Mouse (Mus musculus): ENCODE measurements at regions not wholly inside any gene's neighbourhood (a gene's known extent, or its start where the extent isn't known, plus 50 kb on each side); places are given as distances from the start of the nearest gene placed in this dataset.

DNA sequence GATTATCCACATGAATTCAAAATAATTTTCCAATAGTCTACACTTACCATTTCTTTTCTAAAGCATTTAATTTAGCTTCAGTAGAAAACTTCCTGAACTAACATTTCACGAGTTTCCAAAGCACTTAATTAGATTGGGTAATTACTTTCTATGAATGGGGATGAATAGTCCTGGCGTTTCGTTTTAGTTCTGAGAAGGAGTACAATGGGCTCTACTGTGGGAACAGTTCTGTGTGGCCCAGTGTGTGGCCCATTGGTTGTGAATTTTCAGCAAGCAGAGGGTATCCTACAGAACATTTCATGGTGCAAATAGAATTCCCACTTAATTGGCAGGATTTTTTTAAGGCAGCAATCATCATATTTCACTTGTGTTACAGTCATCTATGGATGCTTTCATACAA is 95.5 kb downstream of the 1700017N19Rik start:
- WGBS = 94% methylated on average over 3 of the region's 3 CpGs
- TF ChIP-seq CTCF (IDR thresholded peaks at IDR 0.05; ENCODE audit: borderline replicate concordance, control insufficient read depth, extremely low read depth, insufficient read depth, low read length, poor library complexity) (no peak), POLR2A (IDR thresholded peaks at IDR 0.05; ENCODE audit: control insufficient read depth, extremely low read depth, insufficient read depth, low read length, poor library complexity) (no peak)
- DNase-seq = no peak

DNA sequence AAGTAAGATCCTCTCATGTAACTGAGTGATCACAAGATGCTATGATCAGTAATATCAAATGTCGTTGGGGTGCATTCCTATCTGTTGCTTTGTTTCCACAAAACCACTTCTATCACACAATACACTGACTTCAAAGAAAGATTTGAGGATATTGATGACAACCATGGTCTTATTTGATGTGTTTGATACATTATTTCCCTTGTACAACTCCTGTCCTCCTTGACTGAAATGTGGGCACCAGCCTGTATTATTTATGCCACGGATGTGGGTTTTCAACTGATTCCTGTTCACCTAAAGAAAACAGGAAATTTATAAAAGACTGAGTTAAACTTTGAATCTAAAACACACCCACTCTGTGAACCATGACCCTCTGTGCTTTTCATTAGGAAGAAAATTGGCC is 105.7 kb downstream of the 1700017N19Rik start:
- Histone ChIP-seq H3K27me3 (ENCODE audit: control insufficient read depth, insufficient read depth, low read length) (no peaks in the 10 kb centered on the region), H3K36me3 (ENCODE audit: control insufficient read depth, insufficient read depth, low read length) (no peaks in the 10 kb centered on the region), H3K4me1 (replicated peaks; ENCODE audit: control insufficient read depth, insufficient read depth, low read length) (no peaks in the 10 kb centered on the region), H3K4me3 (ENCODE audit: control insufficient read depth, insufficient read depth, low read length) (no peak overlapping the region), H3K27ac (ENCODE audit: control insufficient read depth, insufficient read depth, low read length) (no peak overlapping the region)
- TF ChIP-seq CTCF (IDR thresholded peaks at IDR 0.05; ENCODE audit: borderline replicate concordance, control insufficient read depth, extremely low read depth, insufficient read depth, low read length, poor library complexity) (no peak), POLR2A (IDR thresholded peaks at IDR 0.05; ENCODE audit: control insufficient read depth, extremely low read depth, insufficient read depth, low read length, poor library complexity) (no peak)
- DNase-seq = no peak
- WGBS = 7% methylated on average over 2 of the region's 2 CpGs

More for the DNA sequence above, 95.5 kb downstream of the 1700017N19Rik start:
- H3K36me3 ChIP-seq (ENCODE audit: control insufficient read depth, insufficient read depth, low read length) = no peaks in the 10 kb centered on the region
- no peaks in the 10 kb centered on the region for H3K4me1 ChIP-seq (replicated peaks; ENCODE audit: control insufficient read depth, insufficient read depth, low read length)
- H3K27ac ChIP-seq (ENCODE audit: control insufficient read depth, insufficient read depth, low read length) = no peak overlapping the region
- H3K27me3 ChIP-seq (ENCODE audit: control insufficient read depth, insufficient read depth, low read length) = no peaks in the 10 kb centered on the region
- H3K4me3 ChIP-seq (ENCODE audit: control insufficient read depth, insufficient read depth, low read length) = no peak overlapping the region

DNA sequence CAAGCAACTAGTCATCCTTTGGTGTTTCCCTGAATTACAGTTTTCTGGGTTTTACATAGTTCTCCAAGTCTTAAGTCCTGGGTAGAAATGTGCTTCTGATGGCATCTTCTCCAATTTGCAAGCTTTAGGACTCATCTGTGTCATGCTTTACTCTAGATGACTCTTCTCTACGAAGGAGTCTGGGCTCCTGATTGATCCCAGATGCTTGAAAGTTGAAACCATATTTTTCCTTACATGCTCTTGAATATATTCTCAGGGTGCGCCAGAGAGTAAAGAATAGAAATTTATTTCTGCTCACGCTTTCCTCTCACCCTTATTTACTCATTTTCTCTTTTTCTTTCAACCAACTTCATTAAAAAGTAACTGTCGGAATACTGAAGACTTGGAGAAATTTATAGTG is 108.9 kb downstream of the 1700017N19Rik start:
- no peak overlapping the region for H3K27ac ChIP-seq (ENCODE audit: control insufficient read depth, insufficient read depth, low read length)
- H3K4me3 ChIP-seq (ENCODE audit: control insufficient read depth, insufficient read depth, low read length) = no peak overlapping the region
- H3K27me3 ChIP-seq (ENCODE audit: control insufficient read depth, insufficient read depth, low read length) = no peaks in the 10 kb centered on the region
- WGBS = 98% methylated on average over 4 of the region's 4 CpGs
- peaks cover 2% of the 10 kb centered on the region; the same call in 1 of the 2 replicates for H3K4me1 ChIP-seq (replicated peaks; ENCODE audit: control insufficient read depth, insufficient read depth, low read length)
- DNase-seq = no peak
- no peaks in the 10 kb centered on the region for H3K36me3 ChIP-seq (ENCODE audit: control insufficient read depth, insufficient read depth, low read length)
- TF ChIP-seq POLR2A (IDR thresholded peaks at IDR 0.05; ENCODE audit: control insufficient read depth, extremely low read depth, insufficient read depth, low read length, poor library complexity) (no peak), CTCF (IDR thresholded peaks at IDR 0.05; ENCODE audit: borderline replicate concordance, control insufficient read depth, extremely low read depth, insufficient read depth, low read length, poor library complexity) (no peak)

DNA sequence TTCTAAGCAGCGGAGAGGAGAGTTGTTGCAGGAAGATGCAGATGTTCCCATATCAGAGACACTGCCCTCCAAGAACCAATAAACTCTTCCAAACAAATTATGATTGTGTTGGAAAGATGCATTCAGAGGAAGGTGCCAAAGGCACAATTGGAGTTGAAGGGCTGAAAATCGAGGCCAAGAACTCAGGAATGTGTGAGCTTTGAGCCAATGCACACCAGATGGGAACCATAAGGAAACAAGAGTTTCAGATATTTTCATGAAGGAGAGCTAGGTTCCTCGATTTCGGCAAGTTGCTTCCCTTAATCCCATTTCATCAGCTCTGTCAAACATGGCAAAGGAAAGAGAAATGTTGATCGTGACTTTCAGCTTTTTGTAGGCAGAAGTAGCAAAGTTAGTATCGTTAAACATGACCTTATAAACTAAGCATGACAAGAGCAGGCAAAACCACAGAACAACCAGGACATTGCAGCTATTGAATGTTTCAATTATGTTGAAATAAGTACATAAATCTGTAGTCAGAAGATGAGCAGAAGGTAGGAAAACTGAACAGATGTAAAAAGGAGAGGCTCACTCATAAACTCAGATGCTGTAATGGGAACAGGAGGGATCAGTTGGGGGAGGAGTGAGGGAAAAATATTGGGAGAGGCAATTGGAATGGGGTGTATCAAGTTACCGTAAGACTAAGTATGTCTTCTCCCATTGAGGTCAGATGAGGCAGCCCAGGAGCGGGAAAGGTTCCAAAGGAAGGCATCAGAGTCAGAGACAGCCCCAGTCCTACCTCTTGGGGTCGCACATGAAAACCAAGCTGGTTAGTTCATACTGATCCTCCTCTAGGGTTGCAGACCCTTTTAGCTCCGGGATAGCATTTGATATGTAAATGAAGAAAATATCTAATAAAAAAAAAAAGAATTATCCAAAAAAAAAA is 110.3 kb downstream of the 1700017N19Rik start:
- Histone ChIP-seq H3K27me3 (ENCODE audit: control insufficient read depth, insufficient read depth, low read length) (no peaks in the 10 kb centered on the region), H3K36me3 (ENCODE audit: control insufficient read depth, insufficient read depth, low read length) (no peaks in the 10 kb centered on the region), H3K4me1 (replicated peaks; ENCODE audit: control insufficient read depth, insufficient read depth, low read length) (peaks cover 2% of the 10 kb centered on the region; the same call in 1 of the 2 replicates), H3K27ac (ENCODE audit: control insufficient read depth, insufficient read depth, low read length) (no peak overlapping the region), H3K4me3 (ENCODE audit: control insufficient read depth, insufficient read depth, low read length) (no peak overlapping the region)
- no peak for DNase-seq
- 83% methylated on average over 10 of the region's 10 CpGs for WGBS
- TF ChIP-seq CTCF (IDR thresholded peaks at IDR 0.05; ENCODE audit: borderline replicate concordance, control insufficient read depth, extremely low read depth, insufficient read depth, low read length, poor library complexity) (no peak), POLR2A (IDR thresholded peaks at IDR 0.05; ENCODE audit: control insufficient read depth, extremely low read depth, insufficient read depth, low read length, poor library complexity) (no peak)

DNA sequence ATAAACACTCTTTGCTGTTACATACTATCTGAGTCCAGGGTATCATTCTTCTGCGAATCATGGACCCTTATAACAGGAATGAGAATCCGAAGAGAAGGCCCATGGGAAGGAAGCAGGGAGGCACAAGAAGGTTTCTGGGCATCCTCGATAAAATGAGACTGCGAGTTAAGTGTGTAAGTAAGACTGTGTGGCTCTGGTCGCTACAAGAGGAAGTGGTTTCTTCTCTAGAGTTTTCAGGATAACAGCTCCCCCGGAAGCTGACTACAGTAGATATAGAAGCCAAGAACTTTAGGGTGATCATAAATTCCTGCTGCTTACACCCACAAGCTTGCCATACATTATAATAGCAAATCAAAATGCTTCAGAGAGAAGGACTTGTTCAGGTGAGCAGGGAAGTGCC is 111.7 kb downstream of the 1700017N19Rik start:
- no peak for DNase-seq
- WGBS = 7% methylated on average over 6 of the region's 6 CpGs
- TF ChIP-seq CTCF (IDR thresholded peaks at IDR 0.05; ENCODE audit: borderline replicate concordance, control insufficient read depth, extremely low read depth, insufficient read depth, low read length, poor library complexity) (no peak), POLR2A (IDR thresholded peaks at IDR 0.05; ENCODE audit: control insufficient read depth, extremely low read depth, insufficient read depth, low read length, poor library complexity) (no peak)

DNA sequence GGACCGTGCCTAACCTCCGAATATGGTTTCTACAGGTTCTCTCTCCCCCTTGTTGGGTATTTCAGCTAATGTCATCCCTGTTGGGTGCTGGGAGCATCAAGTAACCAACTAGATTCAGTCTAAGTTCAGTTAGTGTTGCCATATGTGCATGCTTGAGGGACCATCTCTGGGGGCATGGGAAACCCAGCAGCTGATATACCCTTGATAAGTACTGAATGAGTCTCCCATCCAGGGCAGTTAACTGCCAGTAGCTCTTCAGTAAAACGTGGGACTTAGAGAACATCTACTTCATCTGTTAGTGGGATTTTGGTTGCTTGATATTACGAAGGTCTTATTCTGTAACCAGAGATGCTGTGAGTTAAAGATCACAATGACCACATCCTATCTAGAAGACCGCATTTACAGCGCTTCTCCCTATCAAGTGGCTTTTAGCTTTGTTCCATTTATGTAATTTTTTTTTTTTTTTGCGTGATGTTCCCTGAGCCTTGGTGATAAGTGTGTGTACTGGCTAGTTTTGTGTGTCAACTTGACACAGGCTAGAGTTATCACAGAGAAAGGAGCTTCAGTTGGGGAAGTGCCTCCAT is 125.9 kb downstream of the 1700017N19Rik start:
- H3K4me3 ChIP-seq (ENCODE audit: control insufficient read depth, insufficient read depth, low read length) = no peak overlapping the region
- no peaks in the 10 kb centered on the region for H3K27me3 ChIP-seq (ENCODE audit: control insufficient read depth, insufficient read depth, low read length)
- no peaks in the 10 kb centered on the region for H3K4me1 ChIP-seq (replicated peaks; ENCODE audit: control insufficient read depth, insufficient read depth, low read length)
- TF ChIP-seq CTCF (IDR thresholded peaks at IDR 0.05; ENCODE audit: borderline replicate concordance, control insufficient read depth, extremely low read depth, insufficient read depth, low read length, poor library complexity) (no peak), POLR2A (IDR thresholded peaks at IDR 0.05; ENCODE audit: control insufficient read depth, extremely low read depth, insufficient read depth, low read length, poor library complexity) (no peak)
- DNase-seq = no peak
- 32% methylated on average over 7 of the region's 7 CpGs for WGBS
- H3K36me3 ChIP-seq (ENCODE audit: control insufficient read depth, insufficient read depth, low read length) = no peaks in the 10 kb centered on the region
- no peak overlapping the region for H3K27ac ChIP-seq (ENCODE audit: control insufficient read depth, insufficient read depth, low read length)

More for the DNA sequence above, 111.7 kb downstream of the 1700017N19Rik start:
- no peaks in the 10 kb centered on the region for H3K36me3 ChIP-seq (ENCODE audit: control insufficient read depth, insufficient read depth, low read length)
- H3K27ac ChIP-seq (ENCODE audit: control insufficient read depth, insufficient read depth, low read length) = no peak overlapping the region
- no peaks in the 10 kb centered on the region for H3K27me3 ChIP-seq (ENCODE audit: control insufficient read depth, insufficient read depth, low read length)
- peaks cover 2% of the 10 kb centered on the region; the same call in 1 of the 2 replicates for H3K4me1 ChIP-seq (replicated peaks; ENCODE audit: control insufficient read depth, insufficient read depth, low read length)
- no peak overlapping the region for H3K4me3 ChIP-seq (ENCODE audit: control insufficient read depth, insufficient read depth, low read length)
